Mouse (Mus musculus): ENCODE data around the gene Rnase13. TPM values are rescaled to one million over a fixed set of nuclear protein-coding genes. Genes with fewer than 3 reads are reported as not detected.

The Rnase13 gene
- total RNA-seq, 2 experiments from 2014 or later = not detected

GRCm38 (mm10) chr14:51884598-51885331, 37.8 kb downstream of the Rnase13 start, which contains the start of gene Mettl17:
Mettl17 (plus strand) TSS chr14:51884842.
- ATAC-seq (replicated peaks; ENCODE audit: low FRiP score, poor library complexity, severe bottlenecking) = peak; percentile 98

- ATAC-seq (replicated peaks; ENCODE audit: low FRiP score, poor library complexity, severe bottlenecking) = no peak
Observed at GRCm38 (mm10) chr14:51884031-51884544, 38.5 kb downstream of the Rnase13 start.

GRCm38 (mm10) chr14:51883527-51884030, 39.0 kb downstream of the Rnase13 start:
- ATAC-seq (replicated peaks; ENCODE audit: low FRiP score, poor library complexity, severe bottlenecking) = 0 out of 2 replicates have a peak, but pooled peaks have one; percentile 30

- ATAC-seq (replicated peaks; ENCODE audit: low FRiP score, poor library complexity, severe bottlenecking) = no peak
Observed at GRCm38 (mm10) chr14:51877517-51877916, 45.1 kb downstream of the Rnase13 start.

- no peak for ATAC-seq (replicated peaks; ENCODE audit: low FRiP score, poor library complexity, severe bottlenecking)
Observed at GRCm38 (mm10) chr14:51871741-51872140, 50.8 kb downstream of the Rnase13 start.

Other genes starting within 250 kb of the Rnase13 start
- gene Gm17079, start 227.3 kb downstream of the Rnase13 start, total RNA-seq (2015; ENCODE audit: low replicate concordance) = not detected in 2 replicates
- gene Gm17079, start 227.3 kb downstream of the Rnase13 start, total RNA-seq (2017; ENCODE audit: low replicate concordance) = not detected in 2 replicates
- gene Gm5800, start 205.6 kb downstream of the Rnase13 start, total RNA-seq (2015; ENCODE audit: low replicate concordance) = not detected in 2 replicates
- not detected in 2 replicates for gene Gm5800, start 205.6 kb downstream of the Rnase13 start, total RNA-seq (2017; ENCODE audit: low replicate concordance)
- not detected in 2 replicates for gene Ang4, start 149.2 kb downstream of the Rnase13 start, total RNA-seq (2015; ENCODE audit: low replicate concordance)
- gene Ang4, start 149.2 kb downstream of the Rnase13 start, total RNA-seq (2017; ENCODE audit: low replicate concordance) = not detected in 2 replicates
- not detected in 2 replicates for gene AY358078, start 122.7 kb downstream of the Rnase13 start, total RNA-seq (2015; ENCODE audit: low replicate concordance)
- not detected in 2 replicates for gene AY358078, start 122.7 kb downstream of the Rnase13 start, total RNA-seq (2017; ENCODE audit: low replicate concordance)
- 7.1 and 23.1 TPM in 2 replicates for gene Ear6, start 69.1 kb downstream of the Rnase13 start, total RNA-seq (2015; ENCODE audit: low replicate concordance)
- gene Ear6, start 69.1 kb downstream of the Rnase13 start, total RNA-seq (2017; ENCODE audit: low replicate concordance) = 28.3 and 36.7 TPM in 2 replicates
- gene Mettl17, start 37.9 kb downstream of the Rnase13 start, total RNA-seq (2015; ENCODE audit: low replicate concordance) = 1.7 and 4.3 TPM in 2 replicates
- gene Mettl17, start 37.9 kb downstream of the Rnase13 start, total RNA-seq (2017; ENCODE audit: low replicate concordance) = 11.3 TPM in 1 of 2 replicates, not detected in the other
- 2.1 TPM in 1 of 2 replicates, not detected in the other for gene Slc39a2, start 29.9 kb downstream of the Rnase13 start, total RNA-seq (2015; ENCODE audit: low replicate concordance)
- gene Slc39a2, start 29.9 kb downstream of the Rnase13 start, total RNA-seq (2017; ENCODE audit: low replicate concordance) = not detected in 2 replicates
- gene Ndrg2, start 8.6 kb downstream of the Rnase13 start, total RNA-seq (2015; ENCODE audit: low replicate concordance) = 18.4 TPM in 1 of 2 replicates, not detected in the other
- 5.9 and 9.2 TPM in 2 replicates for gene Ndrg2, start 8.6 kb downstream of the Rnase13 start, total RNA-seq (2017; ENCODE audit: low replicate concordance)
- not detected in 2 replicates for gene Tppp2, start 4.3 kb downstream of the Rnase13 start, total RNA-seq (2015; ENCODE audit: low replicate concordance)
- gene Tppp2, start 4.3 kb downstream of the Rnase13 start, total RNA-seq (2017; ENCODE audit: low replicate concordance) = not detected in 2 replicates
- gene Arhgef40, start 61.9 kb upstream of the Rnase13 start, total RNA-seq (2015; ENCODE audit: low replicate concordance) = 6.5 and 20.5 TPM in 2 replicates
- 11.6 and 16.2 TPM in 2 replicates for gene Arhgef40, start 61.9 kb upstream of the Rnase13 start, total RNA-seq (2017; ENCODE audit: low replicate concordance)
- gene Tmem253, start 92.9 kb upstream of the Rnase13 start, total RNA-seq (2015; ENCODE audit: low replicate concordance) = 6.5 TPM in 1 of 2 replicates, not detected in the other
- 0.15 TPM in 1 of 2 replicates, not detected in the other for gene Tmem253, start 92.9 kb upstream of the Rnase13 start, total RNA-seq (2017; ENCODE audit: low replicate concordance)
- gene Zfp219, start 98.0 kb upstream of the Rnase13 start, total RNA-seq (2015; ENCODE audit: low replicate concordance) = 2.2 and 4.2 TPM in 2 replicates
- 3.9 and 4.8 TPM in 2 replicates for gene Zfp219, start 98.0 kb upstream of the Rnase13 start, total RNA-seq (2017; ENCODE audit: low replicate concordance)
- gene Olfr221, start 119.7 kb upstream of the Rnase13 start, total RNA-seq (2015; ENCODE audit: low replicate concordance) = not detected in 2 replicates
- gene Olfr221, start 119.7 kb upstream of the Rnase13 start, total RNA-seq (2017; ENCODE audit: low replicate concordance) = not detected in 2 replicates
- gene Hnrnpc, start 181.3 kb upstream of the Rnase13 start, total RNA-seq (2015; ENCODE audit: low replicate concordance) = 211 and 286 TPM in 2 replicates
- 222 and 316 TPM in 2 replicates for gene Hnrnpc, start 181.3 kb upstream of the Rnase13 start, total RNA-seq (2017; ENCODE audit: low replicate concordance)
- 0.36 and 10.1 TPM in 2 replicates for gene Rpgrip1, start 187.9 kb upstream of the Rnase13 start, total RNA-seq (2015; ENCODE audit: low replicate concordance)
- 1.3 and 9.9 TPM in 2 replicates for gene Rpgrip1, start 187.9 kb upstream of the Rnase13 start, total RNA-seq (2017; ENCODE audit: low replicate concordance)